Mouse (Mus musculus) intestine, embryonic 16.5 days (tissue): ENCODE measurements around the gene Ptprn. TPM values are rescaled to one million over a fixed set of nuclear protein-coding genes. Genes with fewer than 3 reads are reported as not detected.

ENCODE experiments used
- ATAC-seq: fragments of 200-750 bp; cut with Nextera tagmentation; 2 replicates; pipeline ENCODE4 v1.8.0; 2017; ENCODE audit warnings: moderate TSS enrichment, moderate library complexity
- H3K27ac ChIP-seq: fragments of 300-500 bp; sonication (generic); 2 replicates; pipeline ENCODE4 v1.5.1; 2014; ENCODE audit warnings: mild to moderate bottlenecking, low read length
- H3K27me3 ChIP-seq: fragments of 300-500 bp; sonication (generic); replicated peaks from 2 replicates; pipeline ENCODE4 v1.6.1; 2014; ENCODE audit warnings: low read length, control low read depth, mixed read lengths; ENCODE audit not compliant: control insufficient read depth, insufficient read depth
- H3K36me3 ChIP-seq: fragments of 300-500 bp; sonication (generic); 2 replicates; pipeline ENCODE4 v1.6.1; 2014; ENCODE audit warnings: low read length, control low read depth; ENCODE audit not compliant: control insufficient read depth, insufficient read depth
- H3K4me1 ChIP-seq: fragments of 300-500 bp; sonication (generic); 2 replicates; pipeline ENCODE4 v1.6.1; 2014; ENCODE audit warnings: low read length, control low read depth, mixed read lengths; ENCODE audit not compliant: control insufficient read depth, insufficient read depth
- H3K4me2 ChIP-seq: fragments of 300-500 bp; sonication (generic); 2 replicates; pipeline ENCODE4 v1.6.1; 2014; ENCODE audit warnings: low read depth, low read length, control low read depth
- H3K4me3 ChIP-seq: fragments of 300-500 bp; sonication (generic); 2 replicates; pipeline ENCODE4 v1.5.1; 2014; ENCODE audit warnings: mild to moderate bottlenecking, low read length
- H3K9ac ChIP-seq: fragments of 300-500 bp; sonication (generic); 2 replicates; pipeline ENCODE4 v1.6.1; 2014; ENCODE audit warnings: low read depth, low read length
- H3K9me3 ChIP-seq: fragments of 300-500 bp; sonication (generic); 2 replicates; pipeline ENCODE4 v1.6.1; 2016; ENCODE audit warnings: low read length, control low read depth; ENCODE audit not compliant: control insufficient read depth
- WGBS: fragments of 180-500 bp; shearing (Covaris S2); extraction: QIAGEN DNeasy Blood & Tissue Kit; methylation state at CpG from one replicate; pipeline ENCODE4 v1.1.7; 2014; 5-methylcytosine and 5-hydroxymethylcytosine counted together
- polyA plus RNA-seq: library from polyadenylated mRNA; unstranded; fragments of >200 nt; fragmentation: Nextera tagmentation; extraction: Ambion mirVana; gene quantifications from 2 replicates; pipeline ENCODE4 v1.2.1, GENCODE M21; 2015

Gene Ptprn
- polyA plus RNA-seq, 1 experiment from 2014 or later, result 2.9 TPM

- H3K27me3 ChIP-seq, result no peaks in the 10 kb centered on the region; the same call in 1 of the 2 replicates
- H3K4me2 ChIP-seq, result no peak overlapping the region
- no peaks in the 10 kb centered on the region for H3K36me3 ChIP-seq
- H3K9ac ChIP-seq, result no peak overlapping the region
- H3K4me1 ChIP-seq, result peaks cover 5% of the 10 kb centered on the region; the same call in 1 of the 2 replicates
- no peak for ATAC-seq
- no peaks in the 10 kb centered on the region for H3K9me3 ChIP-seq
- no peak overlapping the region for H3K27ac ChIP-seq
- WGBS, result 65% methylated on average over 7 of the region's 7 CpGs
- H3K4me3 ChIP-seq, result no peak overlapping the region
These were observed 33.8 kb downstream of the Ptprn start for GRCm38 (mm10) chr1:75230335-75230994.

DNA sequence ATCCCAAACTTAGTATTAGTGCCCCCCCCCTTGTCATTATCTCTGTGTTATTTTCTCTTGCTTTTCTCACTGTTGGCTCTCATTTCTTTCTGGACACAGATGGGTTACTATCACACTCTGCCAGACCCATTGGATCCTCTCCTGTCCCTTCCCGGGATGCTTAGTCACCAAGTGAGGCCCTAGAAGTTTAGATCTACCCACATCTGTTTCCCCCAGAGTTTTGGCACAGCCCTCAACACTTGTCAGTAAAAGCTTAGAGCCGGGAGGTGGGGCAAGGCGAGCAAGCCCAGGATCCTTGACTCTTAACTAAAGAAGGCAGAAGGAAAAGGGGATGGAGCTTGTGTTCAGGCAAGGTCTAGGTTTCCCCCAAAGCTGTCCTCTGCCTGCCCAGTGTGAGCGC lies 35.1 kb downstream of the Ptprn start:
- no peaks in the 10 kb centered on the region for H3K4me1 ChIP-seq
- no peak overlapping the region for H3K9ac ChIP-seq
- H3K4me3 ChIP-seq, result no peak overlapping the region
- no peak overlapping the region for H3K27ac ChIP-seq
- WGBS, result 64% methylated on average over 4 of the region's 4 CpGs
- ATAC-seq, result no peak
- no peaks in the 10 kb centered on the region for H3K36me3 ChIP-seq
- H3K9me3 ChIP-seq, result no peaks in the 10 kb centered on the region
- no peak overlapping the region for H3K4me2 ChIP-seq
- H3K27me3 ChIP-seq, result no peaks in the 10 kb centered on the region; the same call in 1 of the 2 replicates

- Histone ChIP-seq H3K4me2 (no peak overlapping the region), H3K9ac (no peak overlapping the region), H3K27ac (no peak overlapping the region), H3K9me3 (no peaks in the 10 kb centered on the region), H3K4me3 (no peak overlapping the region), H3K36me3 (no peaks in the 10 kb centered on the region), H3K4me1 (no peaks in the 10 kb centered on the region), H3K27me3 (no peaks in the 10 kb centered on the region; the same call in 1 of the 2 replicates)
- ATAC-seq, result no peak
- WGBS, result 74% methylated on average over 1 of the region's 1 CpGs
These were observed 36.6 kb downstream of the Ptprn start for GRCm38 (mm10) chr1:75227653-75228052.

- Histone ChIP-seq H3K36me3 (no peaks in the 10 kb centered on the region), H3K9me3 (no peaks in the 10 kb centered on the region), H3K4me1 (no peaks in the 10 kb centered on the region), H3K4me3 (no peak overlapping the region), H3K27ac (no peak overlapping the region), H3K9ac (no peak overlapping the region), H3K4me2 (no peak overlapping the region), H3K27me3 (no peaks in the 10 kb centered on the region)
- ATAC-seq, result no peak
- WGBS, result 53% methylated on average over 2 of the region's 2 CpGs
These were observed 38.2 kb downstream of the Ptprn start for GRCm38 (mm10) chr1:75226138-75226537.

DNA sequence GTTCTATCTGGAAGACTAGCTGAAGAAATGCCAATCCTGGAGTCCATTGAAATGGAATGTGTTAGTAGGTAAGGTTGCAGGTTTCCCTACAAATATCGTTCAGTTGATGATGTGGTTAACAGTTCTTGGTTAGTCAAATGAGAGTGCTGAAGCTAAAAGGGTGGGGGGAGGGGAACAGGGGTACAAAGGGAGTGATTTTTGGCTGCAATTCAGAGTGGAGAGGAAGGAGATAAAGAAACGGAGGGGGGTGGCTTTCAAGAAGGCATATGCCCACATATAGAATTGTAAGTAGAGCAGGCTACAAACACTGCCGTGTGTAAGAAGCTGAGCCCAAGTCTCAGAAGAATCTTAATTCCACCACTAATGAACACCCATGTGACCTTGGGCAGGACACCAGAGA lies 38.8 kb downstream of the Ptprn start:
- no peak overlapping the region for H3K9ac ChIP-seq
- 63% methylated on average over 3 of the region's 3 CpGs for WGBS
- H3K27me3 ChIP-seq, result 0 out of 2 replicates have a peak, but pooled peaks cover 5% of the 10 kb centered on the region
- no peak for ATAC-seq
- no peak overlapping the region for H3K4me2 ChIP-seq
- no peak overlapping the region for H3K27ac ChIP-seq
- H3K36me3 ChIP-seq, result no peaks in the 10 kb centered on the region
- H3K9me3 ChIP-seq, result no peaks in the 10 kb centered on the region
- H3K4me3 ChIP-seq, result no peak overlapping the region
- no peaks in the 10 kb centered on the region for H3K4me1 ChIP-seq

- no peaks in the 10 kb centered on the region for H3K9me3 ChIP-seq
- peaks cover 17% of the 10 kb centered on the region; the same call in 1 of the 2 replicates for H3K27me3 ChIP-seq
- H3K4me3 ChIP-seq, result no peak overlapping the region
- no peaks in the 10 kb centered on the region for H3K36me3 ChIP-seq
- no peak overlapping the region for H3K27ac ChIP-seq
- H3K9ac ChIP-seq, result no peak overlapping the region
- no peak overlapping the region for H3K4me2 ChIP-seq
- H3K4me1 ChIP-seq, result peaks cover 7% of the 10 kb centered on the region
- 67% methylated on average over 6 of the region's 6 CpGs for WGBS
- ATAC-seq, result no peak
These were observed 40.8 kb downstream of the Ptprn start for GRCm38 (mm10) chr1:75223532-75223931.

GRCm38 (mm10) chr1:75222926-75223325 lies 41.4 kb downstream of the Ptprn start:
- Histone ChIP-seq H3K9me3 (no peaks in the 10 kb centered on the region), H3K27me3 (peaks cover 21% of the 10 kb centered on the region; the same call in 1 of the 2 replicates), H3K36me3 (no peaks in the 10 kb centered on the region), H3K4me2 (no peak overlapping the region), H3K9ac (no peak overlapping the region), H3K27ac (no peak overlapping the region), H3K4me3 (no peak overlapping the region), H3K4me1 (peaks cover 10% of the 10 kb centered on the region)
- no peak for ATAC-seq
- WGBS, result 80% methylated on average over 6 of the region's 6 CpGs

DNA sequence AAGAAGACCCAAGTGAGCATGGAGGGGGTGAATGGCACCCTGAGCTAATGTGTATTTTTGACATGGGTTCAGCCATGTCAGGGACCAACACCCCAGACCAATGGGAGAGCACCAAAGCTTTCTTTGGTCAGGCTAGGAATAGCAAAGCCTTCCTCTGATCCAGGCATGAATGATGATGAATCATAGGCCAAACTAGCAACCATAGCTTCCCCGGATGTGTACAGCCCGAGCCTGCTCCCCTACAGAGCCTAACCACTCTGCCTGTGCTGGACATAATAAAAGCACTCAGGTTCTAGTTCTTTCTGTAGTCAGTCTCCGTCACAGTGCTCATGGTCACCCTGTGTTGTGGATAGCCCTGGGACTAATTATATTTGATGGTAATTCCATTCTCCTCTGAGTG lies 42.8 kb downstream of the Ptprn start:
- no peak overlapping the region for H3K4me3 ChIP-seq
- no peak for ATAC-seq
- no peak overlapping the region for H3K4me2 ChIP-seq
- H3K9ac ChIP-seq, result no peak overlapping the region
- H3K9me3 ChIP-seq, result no peaks in the 10 kb centered on the region
- WGBS, result 77% methylated on average over 3 of the region's 3 CpGs
- no peaks in the 10 kb centered on the region for H3K36me3 ChIP-seq
- peaks cover 21% of the 10 kb centered on the region; the same call in 1 of the 2 replicates for H3K27me3 ChIP-seq
- H3K27ac ChIP-seq, result no peak overlapping the region
- peaks cover 16% of the 10 kb centered on the region for H3K4me1 ChIP-seq

DNA sequence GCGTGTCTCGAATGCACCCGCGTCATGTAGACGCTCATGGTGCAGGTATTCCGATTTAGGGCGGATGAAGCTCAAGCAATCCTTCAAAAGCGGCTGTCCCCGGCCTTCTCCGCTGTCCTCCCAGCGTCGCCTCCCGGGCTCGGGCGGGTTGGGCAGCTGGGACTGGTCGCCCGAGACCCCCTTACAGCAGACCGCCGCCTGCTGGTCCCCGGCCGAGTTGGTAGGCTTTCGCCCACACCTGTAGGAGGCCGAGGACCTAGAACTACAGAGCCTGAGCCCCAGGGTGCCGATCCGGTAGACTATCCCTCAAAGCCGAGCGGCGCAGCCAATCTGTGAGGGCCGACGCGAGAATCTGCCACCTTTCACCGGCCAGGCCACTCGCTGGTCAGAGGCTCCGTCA lies 44.8 kb downstream of the Ptprn start, which contains the start of gene Tuba4a:
Gene Tuba4a (minus strand): TSS at position 335 of the 400 bp plus-strand sequence.
- peak within 1 kb of the TSS; percentile 80 for H3K27ac ChIP-seq
- peaks cover 21% of the 10 kb centered on the region; the same call in 1 of the 2 replicates for H3K27me3 ChIP-seq

More for the DNA sequence above, 44.8 kb downstream of the Ptprn start, which contains the start of gene Tuba4a:
- peak within 1 kb of the TSS; percentile 99 for H3K4me2 ChIP-seq
- WGBS, result under 1% methylated on average over 34 of the region's 34 CpGs
- H3K9me3 ChIP-seq, result no peaks in the 10 kb centered on the region
- 0 out of 2 replicates have a peak, but pooled peaks cover 7% of the 10 kb centered on the region for H3K36me3 ChIP-seq
- H3K4me3 ChIP-seq, result peak within 1 kb of the TSS; percentile 64
- ATAC-seq, result peak; percentile 52
- peak within 1 kb of the TSS; percentile 75 for H3K9ac ChIP-seq
- H3K4me1 ChIP-seq, result peaks cover 23% of the 10 kb centered on the region
